Mouse (Mus musculus): ENCODE data around the gene Dnah2. TPM values are rescaled to one million over a fixed set of nuclear protein-coding genes. Genes with fewer than 3 reads are reported as not detected.

Gene Dnah2
- polyA plus RNA-seq, 1 experiment from 2014 or later = 0.20 TPM

GRCm38 (mm10) chr11:69412548-69412947 lies 136.4 kb downstream of the Dnah2 start:
- Histone ChIP-seq H3K9ac (no peak overlapping the region), H3K27ac (replicated peaks) (peak overlapping the region; percentile 92; the same call in 1 of the 2 replicates)

GRCm38 (mm10) chr11:69411538-69412203 lies 137.2 kb downstream of the Dnah2 start:
- ATAC-seq (ENCODE audit: insufficient read depth) = peak; percentile 9; the same call in 1 of the 2 replicates
- under 1% methylated on average over 39 of the region's 39 CpGs for WGBS (ENCODE audit: insufficient replicate concordance)
- H3K4me1 ChIP-seq (replicated peaks) = peaks cover 94% of the 10 kb centered on the region

More at GRCm38 (mm10) chr11:69412548-69412947, 136.4 kb downstream of the Dnah2 start:
- no peaks in the 10 kb centered on the region for H3K9me3 ChIP-seq (replicated peaks)
- ATAC-seq (ENCODE audit: insufficient read depth) = no peak
- 72% methylated on average over 7 of the region's 7 CpGs for WGBS (ENCODE audit: insufficient replicate concordance)
- peak overlapping the region; percentile 69; the same call in 1 of the 2 replicates for H3K4me3 ChIP-seq (replicated peaks)
- H3K4me2 ChIP-seq = peak overlapping the region; percentile 100
- peaks cover 21% of the 10 kb centered on the region for H3K27me3 ChIP-seq
- peaks cover 6% of the 10 kb centered on the region; the same call in 1 of the 2 replicates for H3K36me3 ChIP-seq (replicated peaks)
- H3K4me1 ChIP-seq (replicated peaks) = peaks cover 95% of the 10 kb centered on the region

GRCm38 (mm10) chr11:69411073-69411535 lies 137.8 kb downstream of the Dnah2 start:
- Histone ChIP-seq H3K36me3 (replicated peaks) (peaks cover 20% of the 10 kb centered on the region), H3K4me2 (peak overlapping the region; percentile 100), H3K4me3 (replicated peaks) (peak overlapping the region; percentile 69), H3K27me3 (peaks cover 12% of the 10 kb centered on the region; the same call in 1 of the 2 replicates), H3K9me3 (replicated peaks) (no peaks in the 10 kb centered on the region), H3K4me1 (replicated peaks) (peaks cover 92% of the 10 kb centered on the region), H3K27ac (replicated peaks) (peak overlapping the region; percentile 92), H3K9ac (peak overlapping the region; percentile 83)
- WGBS (ENCODE audit: insufficient replicate concordance) = under 1% methylated on average over 26 of the region's 26 CpGs
- peak; percentile 27 for ATAC-seq (ENCODE audit: insufficient read depth)

More at GRCm38 (mm10) chr11:69411538-69412203, 137.2 kb downstream of the Dnah2 start:
- Histone ChIP-seq H3K36me3 (replicated peaks) (peaks cover 15% of the 10 kb centered on the region), H3K9ac (peak overlapping the region; percentile 83), H3K4me3 (replicated peaks) (peak overlapping the region; percentile 69), H3K27me3 (peaks cover 13% of the 10 kb centered on the region), H3K9me3 (replicated peaks) (no peaks in the 10 kb centered on the region), H3K27ac (replicated peaks) (peak overlapping the region; percentile 92), H3K4me2 (peak overlapping the region; percentile 100)

GRCm38 (mm10) chr11:69410310-69411072 lies 138.4 kb downstream of the Dnah2 start:
- peak overlapping the region; percentile 92 for H3K27ac ChIP-seq (replicated peaks)
- H3K9me3 ChIP-seq (replicated peaks) = no peaks in the 10 kb centered on the region
- under 1% methylated on average over 41 of the region's 41 CpGs for WGBS (ENCODE audit: insufficient replicate concordance)
- peaks cover 27% of the 10 kb centered on the region for H3K36me3 ChIP-seq (replicated peaks)
- H3K4me2 ChIP-seq = peak overlapping the region; percentile 100
- H3K27me3 ChIP-seq = peaks cover 7% of the 10 kb centered on the region; the same call in 1 of the 2 replicates
- ATAC-seq (ENCODE audit: insufficient read depth) = no peak
- peaks cover 87% of the 10 kb centered on the region for H3K4me1 ChIP-seq (replicated peaks)
- H3K4me3 ChIP-seq (replicated peaks) = peak overlapping the region; percentile 69
- peak overlapping the region; percentile 83 for H3K9ac ChIP-seq

GRCm38 (mm10) chr11:69410045-69410309 lies 138.9 kb downstream of the Dnah2 start:
- peaks cover 81% of the 10 kb centered on the region for H3K4me1 ChIP-seq (replicated peaks)
- no peak for ATAC-seq (ENCODE audit: insufficient read depth)
- WGBS (ENCODE audit: insufficient replicate concordance) = under 1% methylated on average over 18 of the region's 18 CpGs

GRCm38 (mm10) chr11:69409378-69410044 lies 139.4 kb downstream of the Dnah2 start:
- peak; percentile 17; the same call in 1 of the 2 replicates for ATAC-seq (ENCODE audit: insufficient read depth)
- Histone ChIP-seq H3K4me3 (replicated peaks) (peak overlapping the region; percentile 69), H3K9ac (peak overlapping the region; percentile 83), H3K27me3 (no peaks in the 10 kb centered on the region), H3K36me3 (replicated peaks) (peaks cover 36% of the 10 kb centered on the region), H3K4me2 (peak overlapping the region; percentile 100), H3K4me1 (replicated peaks) (peaks cover 77% of the 10 kb centered on the region), H3K27ac (replicated peaks) (peak overlapping the region; percentile 92), H3K9me3 (replicated peaks) (no peaks in the 10 kb centered on the region)
- WGBS (ENCODE audit: insufficient replicate concordance) = under 1% methylated on average over 46 of the region's 46 CpGs

More at GRCm38 (mm10) chr11:69410045-69410309, 138.9 kb downstream of the Dnah2 start:
- peak overlapping the region; percentile 92 for H3K27ac ChIP-seq (replicated peaks)
- peak overlapping the region; percentile 69 for H3K4me3 ChIP-seq (replicated peaks)
- H3K36me3 ChIP-seq (replicated peaks) = peaks cover 32% of the 10 kb centered on the region
- no peaks in the 10 kb centered on the region for H3K9me3 ChIP-seq (replicated peaks)
- peak overlapping the region; percentile 83 for H3K9ac ChIP-seq
- H3K27me3 ChIP-seq = 0 out of 2 replicates have a peak, but pooled peaks cover 2% of the 10 kb centered on the region
- H3K4me2 ChIP-seq = peak overlapping the region; percentile 100

- Histone ChIP-seq H3K4me2 (peak overlapping the region; percentile 100), H3K4me1 (replicated peaks) (peaks cover 69% of the 10 kb centered on the region), H3K27ac (replicated peaks) (peak overlapping the region; percentile 92), H3K4me3 (replicated peaks) (peak overlapping the region; percentile 69), H3K9ac (peak overlapping the region; percentile 83), H3K27me3 (no peaks in the 10 kb centered on the region), H3K9me3 (replicated peaks) (no peaks in the 10 kb centered on the region), H3K36me3 (replicated peaks) (peaks cover 44% of the 10 kb centered on the region)
- peak; percentile 83 for ATAC-seq (ENCODE audit: insufficient read depth)
- under 1% methylated on average over 33 of the region's 33 CpGs for WGBS (ENCODE audit: insufficient replicate concordance)
Measured at GRCm38 (mm10) chr11:69408541-69409377, 140.2 kb downstream of the Dnah2 start.

- Histone ChIP-seq H3K9me3 (replicated peaks) (no peaks in the 10 kb centered on the region), H3K9ac (no peak overlapping the region), H3K36me3 (replicated peaks) (peaks cover 49% of the 10 kb centered on the region), H3K4me1 (replicated peaks) (peaks cover 58% of the 10 kb centered on the region), H3K4me2 (peak overlapping the region; percentile 100), H3K27me3 (no peaks in the 10 kb centered on the region), H3K27ac (replicated peaks) (no peak overlapping the region; the same call in 1 of the 2 replicates), H3K4me3 (replicated peaks) (no peak overlapping the region; the same call in 1 of the 2 replicates)
- 78% methylated on average over 4 of the region's 4 CpGs for WGBS (ENCODE audit: insufficient replicate concordance)
- ATAC-seq (ENCODE audit: insufficient read depth) = no peak
Measured at GRCm38 (mm10) chr11:69407724-69408004, 141.2 kb downstream of the Dnah2 start.

- Histone ChIP-seq H3K4me1 (replicated peaks) (peaks cover 53% of the 10 kb centered on the region), H3K36me3 (replicated peaks) (peaks cover 52% of the 10 kb centered on the region), H3K9me3 (replicated peaks) (no peaks in the 10 kb centered on the region), H3K9ac (no peak overlapping the region), H3K27ac (replicated peaks) (no peak overlapping the region), H3K4me2 (peak overlapping the region; percentile 100; the same call in 1 of the 2 replicates), H3K27me3 (no peaks in the 10 kb centered on the region), H3K4me3 (replicated peaks) (no peak overlapping the region)
- no peak for ATAC-seq (ENCODE audit: insufficient read depth)
- WGBS (ENCODE audit: insufficient replicate concordance) = 84% methylated on average over 16 of the region's 16 CpGs
Measured at GRCm38 (mm10) chr11:69406867-69407723, 141.8 kb downstream of the Dnah2 start.
